Mouse (Mus musculus) fat pad, adult 2 months (tissue): Measurements from ENCODE around the gene Fancd2os.

Experiments
- DNase-seq: peaks from one replicate; pipeline ENCODE4 v3.0.0-alpha.2; 2011; ENCODE audit warnings: low read depth, low spot score; ENCODE audit errors: extremely low read depth

Gene Fancd2os

GRCm38 (mm10) chr6:113600543-113601139 lies at the start of gene Fancd2os:
Gene Fancd2os (minus strand): TSS chr6:113600715.
- no peak for DNase-seq

GRCm38 (mm10) chr6:113650197-113650640 lies 49.7 kb upstream of the Fancd2os start:
- no peak for DNase-seq

- no peak for DNase-seq
Measured at GRCm38 (mm10) chr6:113649346-113650196, 49.1 kb upstream of the Fancd2os start.

GRCm38 (mm10) chr6:113644808-113645207 lies 44.3 kb upstream of the Fancd2os start:
- no peak for DNase-seq

GRCm38 (mm10) chr6:113643967-113644366 lies 43.5 kb upstream of the Fancd2os start:
- no peak for DNase-seq

GRCm38 (mm10) chr6:113643021-113643420 lies 42.5 kb upstream of the Fancd2os start:
- no peak for DNase-seq

GRCm38 (mm10) chr6:113642605-113643004 lies 42.1 kb upstream of the Fancd2os start:
- DNase-seq, result no peak

GRCm38 (mm10) chr6:113639201-113639600 lies 38.7 kb upstream of the Fancd2os start:
- DNase-seq, result no peak

GRCm38 (mm10) chr6:113638302-113639040 lies 38.0 kb upstream of the Fancd2os start, which contains the start of gene Irak2:
Gene Irak2 (plus strand): TSS chr6:113638467.
- DNase-seq, result no peak

- DNase-seq, result no peak
Measured at GRCm38 (mm10) chr6:113632863-113633262, 32.3 kb upstream of the Fancd2os start.

GRCm38 (mm10) chr6:113630322-113630721 lies 29.8 kb upstream of the Fancd2os start:
- DNase-seq, result no peak

- DNase-seq, result no peak
Measured at GRCm38 (mm10) chr6:113624989-113625770, 24.7 kb upstream of the Fancd2os start.

GRCm38 (mm10) chr6:113623941-113624751 lies 23.6 kb upstream of the Fancd2os start, which contains the start of gene Vhl:
Gene Vhl (plus strand): TSS chr6:113623959.
- no peak for DNase-seq

GRCm38 (mm10) chr6:113623386-113623785 lies 22.9 kb upstream of the Fancd2os start:
- DNase-seq, result no peak

- DNase-seq, result no peak
Measured at GRCm38 (mm10) chr6:113615489-113615888, 15.0 kb upstream of the Fancd2os start.

GRCm38 (mm10) chr6:113614997-113615396 lies 14.5 kb upstream of the Fancd2os start:
- no peak for DNase-seq

GRCm38 (mm10) chr6:113614152-113614551 lies 13.6 kb upstream of the Fancd2os start:
- DNase-seq, result no peak

GRCm38 (mm10) chr6:113612258-113612969 lies 11.9 kb upstream of the Fancd2os start:
- DNase-seq, result no peak

- DNase-seq, result no peak
Measured at GRCm38 (mm10) chr6:113609293-113609692, 8.8 kb upstream of the Fancd2os start.
